Mouse (Mus musculus) heart, embryonic 14.5 days (tissue): ENCODE data around the gene Mgea5. TPM values are rescaled to one million over a fixed set of nuclear protein-coding genes. Genes with fewer than 3 reads are reported as not detected.

Experiments
- ATAC-seq: fragments of 200-750 bp; cut with Nextera tagmentation; 2 replicates; pipeline ENCODE4 v1.8.0; 2017; ENCODE audit warnings: low read depth, moderate TSS enrichment; ENCODE audit not compliant: insufficient number of reproducible peaks, insufficient read depth, low FRiP score
- H3K27ac ChIP-seq, 2 experiments: fragments of 200-500 bp in 1 of 2; fragments of 300-500 bp in 1 of 2; sonication (generic) in 1 of 2; replicated peaks in 1 of 2; 2 replicates each; pipeline ENCODE4 v1.5.1; 2012 to 2014; ENCODE audit warnings: low read depth in 2 of 2, low read length in 2 of 2, control low read depth in 1 of 2, mild to moderate bottlenecking in 1 of 2, mixed read lengths in 1 of 2; ENCODE audit not compliant: control insufficient read depth in 1 of 2, insufficient read depth in 1 of 2
- H3K27me3 ChIP-seq: fragments of 300-500 bp; sonication (generic); 2 replicates; pipeline ENCODE4 v1.6.1; 2014; ENCODE audit warnings: mild to moderate bottlenecking, low read length, control low read depth; ENCODE audit not compliant: control insufficient read depth, insufficient read depth
- H3K36me3 ChIP-seq: fragments of 300-500 bp; sonication (generic); 2 replicates; pipeline ENCODE4 v1.6.1; 2014; ENCODE audit warnings: mild to moderate bottlenecking, control low read depth, low read length, mixed read lengths; ENCODE audit not compliant: control insufficient read depth, insufficient read depth
- H3K4me1 ChIP-seq, 2 experiments: fragments of 200-500 bp in 1 of 2; fragments of 300-500 bp in 1 of 2; sonication (generic) in 1 of 2; 2 replicates each; pipeline ENCODE4 v1.6.1; 2012 to 2014; ENCODE audit warnings: low read length in 2 of 2, control low read depth in 1 of 2, mixed read lengths in 1 of 2; ENCODE audit not compliant: control insufficient read depth in 2 of 2, insufficient read depth in 2 of 2
- H3K4me2 ChIP-seq: fragments of 300-500 bp; sonication (generic); 2 replicates; pipeline ENCODE4 v1.6.1; 2014; ENCODE audit warnings: mild to moderate bottlenecking, low read length
- H3K4me3 ChIP-seq, 2 experiments: fragments of 200-500 bp in 1 of 2; fragments of 300-500 bp in 1 of 2; sonication (generic) in 1 of 2; 2 replicates each; pipeline ENCODE4 v1.5.1; 2012 to 2014; ENCODE audit warnings: low read length in 2 of 2, mild to moderate bottlenecking in 2 of 2, control low read depth in 1 of 2, low read depth in 1 of 2, moderate library complexity in 1 of 2; ENCODE audit not compliant: control insufficient read depth in 1 of 2, insufficient read depth in 1 of 2
- H3K9ac ChIP-seq: fragments of 300-500 bp; sonication (generic); 2 replicates; pipeline ENCODE4 v1.6.1; 2014; ENCODE audit warnings: mild to moderate bottlenecking, low read length
- H3K9me3 ChIP-seq: fragments of 300-500 bp; sonication (generic); 2 replicates; pipeline ENCODE4 v1.6.1; 2016; ENCODE audit warnings: low read length, control low read depth; ENCODE audit not compliant: control insufficient read depth
- WGBS: fragments of 180-500 bp; shearing (Covaris S2); extraction: QIAGEN DNeasy Blood & Tissue Kit; methylation state at CpG from one replicate; pipeline ENCODE4 v1.1.7; 2014; 5-methylcytosine and 5-hydroxymethylcytosine counted together
- polyA plus RNA-seq: library from polyadenylated mRNA; unstranded; fragments of >200 nt; fragmentation: Nextera tagmentation; extraction: Ambion mirVana; gene quantifications from 2 replicates; pipeline ENCODE4 v1.2.1, GENCODE M21; 2014

Mgea5 gene
- polyA plus RNA-seq, 1 experiment from 2014 or later = 47.1 TPM

DNA sequence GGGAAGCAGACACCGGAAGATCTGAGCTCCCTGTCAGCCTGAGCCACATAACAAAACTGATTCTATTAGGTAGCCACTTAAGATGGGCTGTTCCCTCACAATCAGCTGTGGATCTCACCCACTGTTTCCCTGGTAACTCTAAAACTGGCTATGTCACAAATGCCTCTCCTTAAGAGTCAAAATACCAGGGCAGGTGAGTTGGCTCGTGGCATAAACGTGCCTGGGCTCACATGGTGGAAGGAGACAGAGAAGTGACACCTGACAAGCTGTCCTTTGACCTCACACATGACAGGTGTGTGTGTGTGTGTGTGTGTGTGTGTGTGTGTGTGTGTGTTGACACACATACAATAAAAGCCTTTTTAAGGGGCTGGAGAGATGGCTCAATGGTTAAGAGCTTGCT, 3.8 kb upstream of the Mgea5 start:
- Histone ChIP-seq H3K36me3 (no peaks in the 10 kb centered on the region), H3K4me1 (no peaks in the 10 kb centered on the region; a peak in 1 of 4 replicates), H3K9ac (no peak overlapping the region), H3K27ac (no peak overlapping the region), H3K4me3 (no peak overlapping the region), H3K27me3 (no peaks in the 10 kb centered on the region), H3K9me3 (no peaks in the 10 kb centered on the region), H3K4me2 (no peak overlapping the region)
- 69% methylated on average over 3 of the region's 3 CpGs for WGBS
- ATAC-seq = no peak

DNA sequence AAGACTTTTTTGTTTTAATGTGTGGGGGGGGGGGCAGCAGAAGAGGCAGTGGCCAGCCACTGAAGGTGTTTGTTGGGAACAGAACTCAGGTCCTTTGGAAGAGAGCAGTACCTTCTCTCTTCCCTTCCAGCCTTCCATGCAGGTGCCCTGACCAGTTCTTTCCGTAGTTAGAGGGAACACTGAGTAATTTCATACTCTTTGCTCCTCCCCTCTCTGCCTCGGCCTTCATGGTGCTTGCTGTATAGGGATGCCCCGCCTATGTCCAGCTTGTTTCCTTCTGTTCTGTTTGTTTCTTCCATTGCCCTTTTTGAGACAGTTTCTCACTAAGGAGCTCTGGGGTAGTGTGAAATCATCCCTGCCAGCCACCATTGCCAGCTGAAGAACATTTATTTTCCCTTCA, 1.8 kb upstream of the Mgea5 start:
- Histone ChIP-seq H3K4me1 (peaks cover 3 to 17% of the 10 kb centered on the region in 2 experiments), H3K27me3 (no peaks in the 10 kb centered on the region), H3K4me3 (no peak overlapping the region), H3K36me3 (peaks cover 4% of the 10 kb centered on the region), H3K27ac (no peak overlapping the region), H3K9me3 (no peaks in the 10 kb centered on the region), H3K4me2 (no peak overlapping the region), H3K9ac (no peak overlapping the region)
- no peak for ATAC-seq
- 64% methylated on average over 3 of the region's 3 CpGs for WGBS

GRCm38 (mm10) chr19:45783933-45784576, 418 bp upstream of the Mgea5 start:
- WGBS = 31% methylated on average over 17 of the region's 17 CpGs
- Histone ChIP-seq H3K4me2 (peak overlapping the region; percentile 69), H3K27ac (peak overlapping the region; percentile 70 to 76), H3K27me3 (no peaks in the 10 kb centered on the region), H3K9ac (peak overlapping the region; percentile 67), H3K9me3 (no peaks in the 10 kb centered on the region), H3K36me3 (peaks cover 18% of the 10 kb centered on the region), H3K4me3 (peak overlapping the region; percentile 49 to 86), H3K4me1 (peaks cover 7 to 24% of the 10 kb centered on the region in 2 experiments)
- no peak for ATAC-seq

DNA sequence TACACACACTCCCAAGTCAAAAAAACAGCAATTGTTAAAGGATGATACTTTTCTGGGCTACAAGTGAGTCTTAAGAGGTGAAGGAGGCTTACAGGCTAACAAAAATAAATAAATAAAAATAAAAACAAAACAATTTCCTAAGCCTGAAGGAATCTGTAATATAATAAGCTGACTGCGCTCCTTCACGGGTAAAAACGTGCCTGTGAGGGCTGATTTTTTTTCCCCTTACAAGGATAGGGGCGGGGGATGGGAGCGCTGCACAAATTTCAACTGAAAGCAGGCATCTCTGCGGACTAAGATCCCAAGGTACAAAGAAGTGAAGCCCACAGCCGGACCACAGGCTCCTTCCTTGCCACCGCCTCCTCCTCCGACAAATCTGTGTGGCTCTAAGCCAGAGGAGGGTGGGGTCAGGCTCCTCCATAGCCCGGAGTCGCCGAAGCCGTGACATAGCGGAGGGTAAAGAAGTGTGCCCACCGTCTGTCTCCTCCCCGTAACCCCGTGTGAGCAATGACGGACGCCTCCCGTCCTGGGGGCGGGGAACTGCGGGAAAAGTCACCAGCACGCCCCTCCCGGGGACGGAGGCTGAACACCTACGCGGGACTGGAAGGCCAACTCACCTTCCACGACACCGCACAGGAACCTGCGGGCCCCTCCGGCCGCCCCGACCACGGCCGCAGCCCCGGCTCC, 1.2 kb downstream of the Mgea5 start:
- WGBS = 1% methylated on average over 36 of the region's 36 CpGs
- ATAC-seq = peak; percentile 66

GRCm38 (mm10) chr19:45781676-45782075, 2.0 kb downstream of the Mgea5 start:
- no peaks in the 10 kb centered on the region for H3K9me3 ChIP-seq
- no peak for ATAC-seq
- peak overlapping the region; percentile 31; the same call in 1 of the 2 replicates for H3K9ac ChIP-seq
- peak overlapping the region in 1 of 2 experiments; percentile 86; a peak in 2 of 4 replicates for H3K4me3 ChIP-seq
- peaks cover 42% of the 10 kb centered on the region for H3K36me3 ChIP-seq
- H3K4me1 ChIP-seq = peaks cover 7 to 24% of the 10 kb centered on the region in 2 experiments
- H3K27me3 ChIP-seq = no peaks in the 10 kb centered on the region
- no peak overlapping the region for H3K27ac ChIP-seq
- 62% methylated on average over 8 of the region's 8 CpGs for WGBS
- H3K4me2 ChIP-seq = peak overlapping the region; percentile 82

More for the DNA sequence above, 1.2 kb downstream of the Mgea5 start:
- Histone ChIP-seq H3K27me3 (no peaks in the 10 kb centered on the region), H3K9ac (peak overlapping the region; percentile 95), H3K27ac (peak overlapping the region; percentile 92 to 94), H3K4me3 (peak overlapping the region; percentile 86 to 90), H3K36me3 (peaks cover 34% of the 10 kb centered on the region), H3K9me3 (no peaks in the 10 kb centered on the region), H3K4me2 (peak overlapping the region; percentile 82), H3K4me1 (peaks cover 7 to 24% of the 10 kb centered on the region in 2 experiments)

DNA sequence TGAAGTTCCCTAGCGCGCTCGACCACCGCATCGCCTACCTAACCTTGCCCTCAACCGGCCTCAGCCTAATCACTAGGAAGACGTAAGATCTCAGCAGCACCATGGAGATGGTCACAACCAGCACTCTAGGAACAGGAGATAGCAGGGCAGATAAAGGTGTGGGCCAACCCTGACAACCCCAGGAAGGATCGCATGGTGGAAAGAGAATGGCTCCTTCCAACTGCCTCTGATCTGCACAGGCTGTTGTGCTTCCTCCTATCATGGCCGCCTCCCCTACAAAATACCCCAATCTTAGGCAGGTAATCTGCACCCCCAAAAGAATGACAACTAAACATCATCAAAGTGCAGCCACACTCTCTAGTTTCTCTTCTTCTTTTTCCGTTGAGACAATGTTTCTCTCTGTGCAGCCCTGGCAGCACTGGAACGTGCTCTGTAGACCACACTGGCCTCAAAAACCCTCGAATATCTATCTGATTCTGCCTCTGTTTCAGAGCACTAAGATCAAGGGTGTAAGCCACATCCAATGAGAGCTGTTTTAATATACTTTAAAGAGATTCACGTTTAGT, 3.2 kb downstream of the Mgea5 start:
- H3K4me1 ChIP-seq = peaks cover 7 to 24% of the 10 kb centered on the region in 2 experiments
- no peak for ATAC-seq
- no peaks in the 10 kb centered on the region for H3K9me3 ChIP-seq
- H3K27me3 ChIP-seq = no peaks in the 10 kb centered on the region
- no peak overlapping the region; a peak in 1 of 4 replicates for H3K27ac ChIP-seq
- H3K9ac ChIP-seq = no peak overlapping the region; the same call in 1 of the 2 replicates
- no peak overlapping the region; a peak in 1 of 4 replicates for H3K4me3 ChIP-seq
- peaks cover 54% of the 10 kb centered on the region for H3K36me3 ChIP-seq
- 73% methylated on average over 13 of the region's 13 CpGs for WGBS
- H3K4me2 ChIP-seq = peak overlapping the region; percentile 82

GRCm38 (mm10) chr19:45775486-45775885, 8.2 kb downstream of the Mgea5 start:
- Histone ChIP-seq H3K9ac (no peak overlapping the region), H3K4me1 (peaks cover 3 to 7% of the 10 kb centered on the region in 2 experiments), H3K36me3 (peaks cover 100% of the 10 kb centered on the region), H3K27ac (no peak overlapping the region), H3K4me2 (no peak overlapping the region), H3K4me3 (no peak overlapping the region), H3K9me3 (no peaks in the 10 kb centered on the region), H3K27me3 (no peaks in the 10 kb centered on the region)
- no peak for ATAC-seq
- 77% methylated on average over 2 of the region's 2 CpGs for WGBS
